ENCODE assay signal across 9 mouse cellular contexts in the genomic region with DNA sequence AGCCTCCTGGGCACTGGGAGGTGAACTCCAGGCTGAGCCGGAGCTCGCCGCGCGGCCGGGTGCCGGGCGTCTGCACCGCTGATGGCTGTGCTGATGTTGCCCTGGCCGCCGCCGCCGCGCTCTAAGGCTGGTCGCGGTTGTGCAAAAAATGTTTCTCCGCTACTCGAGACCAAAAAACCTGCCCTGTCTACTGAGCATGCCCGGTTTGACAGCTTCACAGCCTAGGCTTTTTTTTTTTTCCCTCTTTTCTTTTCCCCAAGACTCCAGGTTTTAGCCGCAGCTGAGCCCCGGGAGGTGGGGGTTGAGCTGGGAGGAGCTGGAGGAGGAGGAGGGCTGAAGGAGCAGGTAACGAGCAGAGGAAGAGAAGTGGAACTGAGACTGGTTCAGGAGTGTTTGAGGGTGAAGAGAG. TPM values are rescaled to one million over a fixed set of nuclear protein-coding genes. Genes with fewer than 3 reads are reported as not detected.
A peak's percentile ranks its signal among the peaks of the same experiment; 100 is the strongest.
DNase-seq lines count a peak whose midpoint lies in the region; ATAC-seq and TF ChIP-seq lines count a peak whose summit lies in the region.
"Had no signal": no experiment of that assay in that cellular context is flagged by ENCODE, and none has a peak within 500 bp of the region (broad histone marks: within the 10 kb centered on the region; RNA-seq: fewer than 3 reads in every experiment).

Tenm1 (minus strand) TSS at position 272 of the 409 bp plus-strand sequence.

- peak within 1 kb of the TSS; percentile 67 for H3K4me2 ChIP-seq in heart, embryonic 16.5 days (ENCODE audit: low read depth, low read length)

- peaks cover 10% of the 10 kb centered on the region for H3K27me3 ChIP-seq in heart, embryonic 16.5 days (ENCODE audit: control insufficient read depth, insufficient read depth, low read length)

- no peak for TF ChIP-seq POLR2A in olfactory bulb, adult 2 months (IDR thresholded peaks at IDR 0.05; ENCODE audit: insufficient read depth, low read depth, low read length)

- no peak within 1 kb of the TSS for H3K9ac ChIP-seq in heart, embryonic 16.5 days (ENCODE audit: low read length)

- H3K27ac ChIP-seq in heart, embryonic 16.5 days (ENCODE audit: low read length), result no peak within 1 kb of the TSS
- H3K27ac ChIP-seq in olfactory bulb, adult 2 months (ENCODE audit: insufficient read depth, low read depth, low read length), result no peak within 1 kb of the TSS; the same call in 1 of the 2 replicates

- no peaks in the 10 kb centered on the region for H3K9me3 ChIP-seq in heart, embryonic 16.5 days (replicated peaks; ENCODE audit: control insufficient read depth, low read length)
- H3K9me3 ChIP-seq: G1E had no signal

- peak within 1 kb of the TSS; percentile 46 for H3K4me3 ChIP-seq in heart, embryonic 16.5 days (ENCODE audit: low read length)
- peak within 1 kb of the TSS; percentile 57 for H3K4me3 ChIP-seq in olfactory bulb, adult 2 months (ENCODE audit: insufficient read depth, low read depth, low read length)

- DNase-seq in heart, postnatal 10 days, result no peak
- peak; percentile 87 for DNase-seq in cerebellum, adult 9-11 months
- peak; percentile 30 to 60 for DNase-seq in frontal cortex, adult 2 months (ENCODE audit: extremely low spot score in 1 of 2, low spot score in 1 of 2)
- DNase-seq in left cerebral cortex, postnatal 14 days (ENCODE audit: low spot score in 2 of 2), result peak; percentile 29 to 51
- no peak for DNase-seq in thymus, postnatal 0 days (ENCODE audit: low spot score)
- no peak for DNase-seq in spleen, postnatal 4 days (ENCODE audit: low spot score in 2 of 2)

- TF ChIP-seq CTCF in olfactory bulb, adult 2 months (IDR thresholded peaks at IDR 0.05; ENCODE audit: insufficient read depth, low read depth, low read length), result no peak

- H3K4me1 ChIP-seq in heart, embryonic 16.5 days (ENCODE audit: control insufficient read depth, insufficient read depth, low read length), result 0 out of 2 replicates have a peak, but pooled peaks cover 2% of the 10 kb centered on the region
- peaks cover 2% of the 10 kb centered on the region; the same call in 1 of the 2 replicates for H3K4me1 ChIP-seq in olfactory bulb, adult 2 months (ENCODE audit: control insufficient read depth, insufficient read depth, low read length)

- H3K36me3 ChIP-seq in heart, embryonic 16.5 days (ENCODE audit: control insufficient read depth, insufficient read depth), result no peaks in the 10 kb centered on the region
- H3K36me3 ChIP-seq: G1E had no signal

- ATAC-seq in heart, embryonic 16.5 days (replicated peaks; ENCODE audit: extremely low read depth, insufficient read depth, low FRiP score), result no peak

- intact Hi-C loops in heart, postnatal 10 days (cut with DNase I), result no loop called here
- intact Hi-C loops in left cerebral cortex, postnatal 14 days (cut with DNase I), result loop anchor here (10.0 kb wide), 1 partner anchor 884 kb away; no protein-coding TSS in a partner anchor

- 19% methylated on average over 14 of the region's 22 CpGs for WGBS in heart, embryonic 16.5 days
- WGBS in olfactory bulb, adult 2 months, result 25% methylated on average over 22 of the region's 22 CpGs

RNA-seq across cellular contexts. Expression of gene Tenm1, which starts in this region (rescaled TPM):
- 0.03 and 0.24 TPM in 2 replicates for polyA plus RNA-seq in heart, embryonic 16.5 days (2015; fragmentation: Nextera tagmentation; extraction: Ambion mirVana)
- under 1 TPM; 0.05 to 0.14 TPM for total RNA-seq in heart, postnatal 10 days (2021)
- polyA plus RNA-seq in frontal cortex, adult 2 months (2012; rRNA removed), result 11.9 and 14.6 TPM in 2 replicates
- 10 to 100 TPM; 59.7 to 63.4 TPM for total RNA-seq in left cerebral cortex, postnatal 14 days (2021)
- polyA plus RNA-seq in olfactory bulb, adult 2 months (2012; ENCODE audit: insufficient read depth, insufficient read length, low replicate concordance, missing spikeins), result not detected in 2 replicates
- polyA plus RNA-seq in thymus, postnatal 0 days (2015; fragmentation: Nextera tagmentation; extraction: Ambion mirVana), result 0.33 and 0.46 TPM in 2 replicates
- polyA plus RNA-seq: G1E had no signal

Comparison
In these comparisons a context has a peak if more than half of its experiments do, and no peak if none do; other contexts are left out.
1. RNA of gene Tenm1 (total RNA-seq): 59.7 to 63.4 TPM in left cerebral cortex, postnatal 14 days; 0.05 to 0.14 TPM in heart, postnatal 10 days; every median in the first group is over 10 times any median in the second.
2. DNase-seq: peak in cerebellum, adult 9-11 months (single experiment), frontal cortex, adult 2 months (2 of 2) and left cerebral cortex, postnatal 14 days (2 of 2); none in heart, postnatal 10 days (0 of 2), thymus, postnatal 0 days (single experiment) and spleen, postnatal 4 days (0 of 2).